Mouse (Mus musculus) duodenum, adult 2 months (tissue): ENCODE measurements around the gene Timp3. TPM values are rescaled to one million over a fixed set of nuclear protein-coding genes. Genes with fewer than 3 reads are reported as not detected.

Source experiments
- polyA plus RNA-seq: library from polyadenylated mRNA; depleted of rRNA; stranded (reverse); fragments of >200 nt; gene quantifications from 2 replicates; pipeline ENCODE4 v1.2.3, GENCODE M21; 2012; ENCODE audit warnings: low replicate concordance; rRNA removed

Gene Timp3
- polyA plus RNA-seq: 8.7 and 31.7 TPM in 2 replicates

DNA sequence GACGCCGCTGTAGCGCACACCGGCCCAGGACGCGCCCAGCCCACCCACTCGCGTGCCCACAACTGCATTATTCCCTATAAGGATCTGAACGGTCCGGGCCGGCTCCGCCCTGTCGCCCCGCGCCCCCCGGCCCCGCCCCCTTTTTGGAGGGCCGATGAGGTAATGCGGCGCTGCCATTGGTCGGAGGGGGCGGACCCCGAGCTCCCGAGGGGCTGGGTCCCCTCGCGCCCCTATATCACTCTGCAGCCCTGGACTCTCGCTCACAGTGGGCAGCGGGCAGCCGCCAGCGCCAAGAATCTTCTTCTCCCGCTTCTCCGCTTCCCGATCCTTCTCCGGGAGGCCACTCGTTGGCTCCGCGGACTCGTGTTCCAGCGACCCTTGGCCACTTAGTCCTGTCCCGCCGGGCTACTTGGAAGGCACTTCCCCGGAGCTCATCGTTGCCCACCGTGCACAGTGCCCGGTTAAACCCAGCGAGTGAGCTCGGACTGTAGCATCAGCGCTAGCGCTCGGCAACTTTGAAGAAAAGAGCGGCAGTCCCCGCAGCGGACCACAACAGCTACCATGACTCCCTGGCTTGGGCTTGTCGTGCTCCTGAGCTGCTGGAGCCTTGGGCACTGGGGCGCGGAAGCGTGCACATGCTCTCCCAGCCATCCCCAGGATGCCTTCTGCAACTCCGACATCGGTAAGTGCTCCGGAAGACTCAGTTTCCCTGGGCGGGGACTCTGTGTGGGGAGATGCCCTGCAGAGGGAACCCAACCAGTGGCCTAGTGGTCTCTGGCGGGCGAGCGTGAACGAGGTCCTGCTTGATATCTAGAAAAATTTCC is at the start of gene Timp3:
Gene Timp3 (plus strand): TSS at position 80 of the 824 bp plus-strand sequence.

Other genes starting within 250 kb of the Timp3 start
- gene Syn3, start 198.5 kb downstream of the Timp3 start, polyA plus RNA-seq: 0.57 and 0.60 TPM in 2 replicates